Mouse (Mus musculus): ENCODE results near the gene Arcn1.

DNA sequence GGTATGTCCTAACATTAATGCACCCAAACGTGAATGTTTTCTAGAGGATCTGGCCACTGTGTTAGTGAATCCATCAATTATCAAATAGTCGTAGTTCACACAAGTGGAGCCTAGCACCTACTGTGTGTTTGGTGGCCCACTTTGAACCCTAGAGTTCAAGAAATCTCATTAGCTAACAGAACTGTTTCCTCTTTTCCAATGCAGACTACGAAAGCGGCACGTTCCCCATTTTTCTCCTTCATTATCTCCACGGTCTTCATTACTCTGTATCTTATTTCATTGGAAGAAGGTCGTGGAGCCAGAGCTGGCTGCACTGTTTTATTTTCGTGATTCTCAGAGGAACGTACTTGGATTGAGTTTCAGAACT lies 32.3 kb upstream of the Arcn1 start:
- TF ChIP-seq POLR2A (IDR thresholded peaks at IDR 0.05; ENCODE audit: borderline replicate concordance, low read depth, low read length) (no peak), CTCF (IDR thresholded peaks at IDR 0.05; ENCODE audit: low read depth, low read length) (no peak)
